Mouse (Mus musculus): Measurements from ENCODE around the gene Cdca8.

DNA sequence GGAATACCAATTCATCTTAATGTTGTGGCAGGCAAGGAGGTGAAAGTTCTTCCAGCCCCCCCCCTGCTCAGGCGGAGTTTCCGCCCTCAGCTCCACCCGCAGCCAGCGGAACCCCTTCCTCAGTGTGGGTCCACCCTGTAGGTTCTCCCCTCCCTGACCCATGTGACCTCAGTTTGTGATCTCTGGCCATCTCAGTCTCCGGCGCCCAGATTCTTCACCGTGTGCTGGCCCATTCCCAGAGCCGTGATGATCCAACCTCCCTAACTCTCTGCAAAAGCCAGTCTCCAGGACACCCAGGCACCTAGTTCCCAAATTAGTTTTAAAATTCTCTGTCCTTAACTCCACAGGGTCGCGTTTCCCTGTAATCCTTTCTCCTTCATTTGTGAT, 48.6 kb upstream of the Cdca8 start:
- TF ChIP-seq POLR2A (IDR thresholded peaks at IDR 0.05; ENCODE audit: low read depth, low read length) (no peak), CTCF (IDR thresholded peaks at IDR 0.05; ENCODE audit: borderline replicate concordance, insufficient read depth, low read length) (no peak)

Measured in embryonic fibroblast, embryonic 13.5 days (primary cell).